Mouse (Mus musculus): Measurements from ENCODE around the gene Taco1. TPM values are rescaled to one million over a fixed set of nuclear protein-coding genes. Genes with fewer than 3 reads are reported as not detected.

The Taco1 gene
- total RNA-seq, 2 experiments from 2014 or later = 32.3 to 33.3 TPM

- no peak for DNase-seq (ENCODE audit: low spot score in 2 of 2)
Observed at GRCm38 (mm10) chr11:106060549-106060948, 5.3 kb upstream of the Taco1 start.

DNA sequence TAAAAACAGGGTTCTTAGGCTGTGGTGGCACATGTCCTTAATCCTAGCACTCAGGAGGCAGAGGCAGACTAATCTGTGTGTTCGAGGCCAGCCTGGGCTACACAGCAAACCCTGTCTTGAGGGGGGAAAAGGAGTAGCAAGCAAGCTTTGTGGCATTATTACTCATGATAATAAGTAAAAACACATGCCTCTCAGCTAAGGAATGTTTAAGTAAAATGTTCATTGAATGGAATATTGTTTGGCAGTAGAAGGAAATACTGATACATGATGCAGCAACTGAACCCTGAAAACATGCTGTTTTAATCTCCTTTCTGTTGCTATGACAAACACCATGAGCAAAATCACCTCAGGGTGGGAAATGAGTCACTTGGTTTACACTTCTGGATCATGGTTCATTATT lies 4.5 kb upstream of the Taco1 start:
- DNase-seq (ENCODE audit: low spot score in 2 of 2) = no peak

GRCm38 (mm10) chr11:106063756-106064155 lies 2.1 kb upstream of the Taco1 start:
- no peak for DNase-seq (ENCODE audit: low spot score in 2 of 2)

GRCm38 (mm10) chr11:106065073-106065922 lies 563 bp upstream of the Taco1 start:
- no peak for DNase-seq (ENCODE audit: low spot score in 2 of 2)

- DNase-seq (ENCODE audit: low spot score in 2 of 2) = peak; percentile 41 to 60
Observed at GRCm38 (mm10) chr11:106066616-106067015, 755 bp downstream of the Taco1 start.

DNA sequence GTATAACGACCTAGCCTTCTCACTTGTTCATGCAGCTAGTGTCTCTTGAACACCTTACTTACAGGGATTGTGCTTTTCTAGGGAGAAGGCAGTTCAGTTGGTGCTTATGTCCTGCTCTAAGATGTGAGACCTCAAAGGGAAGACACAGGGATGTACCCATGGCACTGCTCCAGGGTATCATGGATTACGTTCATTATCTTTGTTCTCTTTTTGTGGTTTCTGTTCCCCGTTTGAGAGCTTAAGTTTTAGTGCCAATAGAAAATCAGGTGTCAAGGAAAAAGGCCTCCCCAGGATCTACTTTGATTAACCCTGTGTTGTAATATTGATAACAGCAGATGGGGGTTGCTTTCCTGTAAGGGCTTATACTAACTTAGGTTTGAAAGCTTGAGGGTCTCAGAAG lies 7.9 kb downstream of the Taco1 start:
- no peak for DNase-seq (ENCODE audit: low spot score in 2 of 2)

DNA sequence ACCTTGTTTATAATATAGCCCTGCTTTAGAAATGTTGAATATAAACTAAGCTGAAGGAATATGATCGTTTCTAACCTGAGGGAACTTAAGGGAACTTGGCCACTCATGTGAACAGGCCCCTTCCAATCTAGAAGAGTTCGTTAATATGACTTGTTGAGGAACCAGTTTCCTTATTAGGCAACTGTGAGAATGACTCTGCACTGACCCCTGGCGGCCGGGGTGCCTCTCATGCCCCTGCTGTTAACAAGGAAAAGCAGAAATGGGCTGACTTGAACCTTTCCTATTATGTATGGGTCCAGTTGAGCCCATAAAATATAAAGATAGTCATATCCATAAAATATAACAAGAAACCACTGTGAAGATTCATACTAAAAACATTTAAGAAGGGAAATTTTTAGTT lies 10.5 kb downstream of the Taco1 start:
- DNase-seq (ENCODE audit: low spot score in 2 of 2) = peak; percentile 70 to 74

DNA sequence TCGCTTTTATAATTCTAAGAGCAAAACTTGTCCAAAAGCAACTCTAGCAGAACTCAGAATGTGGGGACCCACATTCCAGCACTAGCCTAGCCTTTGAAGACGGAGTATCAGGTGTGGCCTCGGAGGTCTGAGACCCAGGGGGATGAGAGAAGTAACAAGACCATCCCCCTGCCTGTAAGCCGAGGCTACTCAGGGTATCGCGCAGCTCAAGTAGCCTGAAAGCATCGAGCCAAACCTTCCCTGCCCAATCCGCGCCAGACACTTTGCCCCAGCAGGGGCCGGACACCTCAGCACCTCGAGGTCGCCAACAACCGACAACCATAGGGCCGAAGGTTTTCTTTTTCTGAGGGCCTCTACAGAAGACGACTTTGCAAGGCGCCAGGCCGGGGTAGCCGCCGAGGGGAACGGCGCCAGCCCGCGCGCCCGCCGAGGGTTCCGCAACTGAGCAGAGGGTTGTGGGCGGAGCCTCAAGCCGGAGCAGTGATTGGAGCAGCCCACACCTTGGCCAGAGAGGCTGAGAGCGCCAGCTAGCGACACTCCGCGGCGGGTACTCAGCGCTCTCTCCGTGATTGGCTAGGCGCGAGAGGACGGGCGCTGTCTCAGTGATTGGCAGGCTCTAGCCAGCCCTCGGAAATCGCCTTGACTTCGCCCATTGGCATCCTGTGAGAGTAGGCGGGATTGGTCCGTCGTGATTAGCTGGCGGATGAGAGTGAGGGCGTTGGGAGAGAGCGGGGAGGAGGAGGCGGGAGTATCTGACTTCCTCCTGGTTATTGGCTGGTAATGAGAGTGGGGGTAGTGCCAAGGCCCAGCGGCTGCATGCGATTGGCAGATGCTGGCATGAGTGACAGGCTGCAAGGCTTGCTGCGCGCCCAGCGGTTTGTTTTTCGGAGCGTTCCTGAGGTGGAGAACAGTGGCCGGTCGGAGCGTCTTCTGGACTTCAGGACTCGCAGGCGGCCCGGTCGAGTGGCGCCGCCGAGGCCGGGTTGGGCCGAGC lies 18.1 kb downstream of the Taco1 start, which contains the start of gene Map3k3:
Gene Map3k3 (plus strand): TSS at position 906 of the 994 bp plus-strand sequence.
- DNase-seq (ENCODE audit: low spot score in 2 of 2) = peak; percentile 94 to 96

DNA sequence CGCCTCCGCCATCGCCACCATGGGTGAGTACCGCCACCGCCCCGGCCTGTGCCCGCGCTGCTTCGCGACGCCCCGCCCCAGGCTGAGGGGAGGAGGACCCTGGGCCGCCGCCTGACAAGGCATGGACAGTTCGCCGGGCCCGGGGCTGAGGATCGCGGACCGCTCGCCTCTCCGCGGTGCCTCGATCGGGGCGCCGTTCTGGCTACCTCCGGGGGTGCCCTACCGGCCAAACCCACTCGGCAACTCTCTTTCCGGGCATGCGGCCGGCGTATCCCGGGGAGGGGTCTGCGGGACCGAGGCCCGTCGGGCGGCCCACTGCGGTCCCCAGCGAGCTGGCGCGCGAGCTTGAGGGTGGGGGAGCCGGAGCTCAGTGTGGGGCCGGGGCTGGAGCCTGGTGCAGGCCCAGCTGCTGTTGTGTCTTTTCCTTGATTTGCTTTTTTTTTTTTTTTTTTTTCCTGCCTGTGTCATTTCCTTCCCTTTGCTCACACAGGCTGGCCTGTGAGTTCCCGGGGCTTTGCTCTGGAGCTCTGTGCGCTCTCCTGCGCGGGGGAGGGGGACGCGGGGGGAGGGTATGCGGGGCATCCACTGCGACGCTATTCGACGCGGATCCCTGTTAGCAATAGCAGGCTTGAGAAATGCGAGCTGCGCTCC lies 19.2 kb downstream of the Taco1 start:
- DNase-seq (ENCODE audit: low spot score in 2 of 2) = peak; percentile 82

DNA sequence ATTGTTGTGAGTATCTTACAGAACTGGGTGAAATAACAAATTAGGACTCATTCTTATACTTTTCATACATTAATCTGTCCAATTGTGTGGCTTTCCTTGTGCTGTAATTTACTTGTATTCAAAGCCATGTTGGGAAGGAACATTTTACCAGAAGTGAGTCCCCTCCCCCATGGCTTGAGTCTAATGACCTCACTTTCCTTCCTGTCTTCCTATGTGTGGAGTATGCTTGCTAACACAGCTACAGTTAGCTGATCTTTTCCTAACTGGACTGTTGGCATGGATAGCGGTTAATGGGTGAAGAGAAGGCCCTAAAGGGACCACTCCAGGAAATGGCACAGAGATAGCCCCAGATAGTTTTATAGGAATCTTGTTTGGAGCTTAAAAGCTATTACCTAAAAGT lies 32.4 kb downstream of the Taco1 start:
- no peak for DNase-seq (ENCODE audit: low spot score in 2 of 2)

- DNase-seq (ENCODE audit: low spot score in 2 of 2) = no peak
Observed at GRCm38 (mm10) chr11:106102866-106103265, 37.0 kb downstream of the Taco1 start.

DNA sequence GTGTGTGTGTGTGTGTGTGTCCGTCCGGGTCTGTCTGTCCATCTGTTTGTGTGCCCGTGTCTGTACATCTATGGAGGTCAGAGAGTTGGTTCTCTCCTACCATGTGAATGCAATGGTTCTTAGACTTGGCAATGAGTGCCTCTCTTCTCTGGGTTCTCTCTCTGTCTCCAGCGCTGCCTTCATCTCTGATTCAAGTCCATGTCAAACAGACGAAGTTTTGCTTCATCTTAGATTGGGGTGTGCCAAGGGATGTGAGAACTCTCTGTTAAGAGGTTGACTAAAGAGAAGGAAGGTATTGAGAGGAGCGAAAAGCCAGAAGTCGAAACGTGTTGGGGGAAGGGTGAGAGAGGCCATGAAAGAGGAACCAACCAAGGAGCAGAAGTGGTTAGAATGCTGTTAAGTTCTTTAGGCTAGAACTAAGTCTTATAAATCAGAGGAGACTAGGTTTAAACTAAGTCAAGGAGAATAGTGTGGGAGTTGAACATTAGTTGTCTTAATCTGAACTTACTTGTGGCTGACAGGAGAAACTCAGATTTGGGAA lies 40.3 kb downstream of the Taco1 start:
- no peak for DNase-seq (ENCODE audit: low spot score in 2 of 2)

- no peak for DNase-seq (ENCODE audit: low spot score in 2 of 2)
Observed at GRCm38 (mm10) chr11:106111688-106112087, 45.8 kb downstream of the Taco1 start.

DNA sequence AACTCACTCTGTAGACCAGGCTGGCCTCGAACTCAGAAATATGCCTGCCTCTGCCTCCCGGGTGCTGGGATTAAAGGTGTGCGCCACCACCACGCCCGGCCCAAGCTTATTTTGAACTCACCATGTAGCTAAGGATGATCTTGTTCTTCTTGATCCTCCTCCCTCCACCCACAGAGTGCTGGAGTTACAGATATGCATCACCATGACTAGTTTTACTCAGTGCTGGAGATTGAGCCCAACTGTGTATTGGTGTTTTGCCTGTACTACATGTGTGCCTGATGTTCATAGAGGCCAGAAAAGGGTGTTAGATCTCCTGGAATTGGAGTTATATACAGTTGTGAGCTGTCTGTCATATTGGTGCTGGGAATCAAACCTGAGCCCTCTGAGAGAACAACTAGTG lies 56.4 kb downstream of the Taco1 start:
- DNase-seq (ENCODE audit: low spot score in 2 of 2) = no peak

DNA sequence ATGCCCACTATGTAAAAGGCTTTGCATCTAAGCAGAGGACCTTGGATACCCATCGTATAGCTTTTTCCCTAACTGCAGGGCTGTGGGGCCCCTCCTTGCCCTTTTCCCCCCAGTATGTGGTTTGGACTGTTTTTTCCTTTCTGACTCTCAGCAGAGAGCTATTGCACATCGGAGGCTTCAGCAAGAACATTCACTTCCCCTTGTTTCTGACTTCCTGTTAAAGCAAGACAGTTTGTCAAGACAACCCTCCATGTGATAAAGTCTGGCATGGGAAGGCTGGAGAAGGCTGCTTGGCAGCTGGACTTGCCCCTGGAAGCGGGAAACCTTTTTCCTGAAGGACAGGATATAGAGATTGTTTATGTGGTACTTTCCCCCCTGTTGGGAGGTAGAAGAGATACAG lies 56.9 kb downstream of the Taco1 start:
- DNase-seq (ENCODE audit: low spot score in 2 of 2) = no peak

Other genes with a start within 250 kb of the Taco1 start
- gene Cyb561, start 112.7 kb upstream of the Taco1 start, total RNA-seq (2021) = 100 to 1,000 TPM; 168 to 204 TPM
- gene Ace, start 98.1 kb upstream of the Taco1 start, total RNA-seq (2021) = 10 to 100 TPM; 11.0 to 16.0 TPM
- not detected for gene Ace3, start 71.4 kb upstream of the Taco1 start, total RNA-seq (2021)
- gene Kcnh6, start 57.9 kb upstream of the Taco1 start, total RNA-seq (2021) = under 1 TPM in 1 of 2 experiments, not detected in 1; 0.29 TPM
- 10 to 100 TPM; 44.5 to 47.6 TPM for gene Dcaf7, start 29.2 kb upstream of the Taco1 start, total RNA-seq (2021)
- 10 to 100 TPM; 34.3 to 37.3 TPM for gene Map3k3, start 18.6 kb downstream of the Taco1 start, total RNA-seq (2021)
- not detected for gene Gm10840, start 94.8 kb downstream of the Taco1 start, total RNA-seq (2021)
- gene Limd2, start 94.8 kb downstream of the Taco1 start, total RNA-seq (2021) = 10 to 100 TPM in 1 of 2 experiments, 1 to 10 TPM in 1; 9.5 to 11.7 TPM
- 10 to 100 TPM; 11.6 to 13.1 TPM for gene Strada, start 136.1 kb downstream of the Taco1 start, total RNA-seq (2021)
- 100 to 1,000 TPM; 106 to 118 TPM for gene Ccdc47, start 150.3 kb downstream of the Taco1 start, total RNA-seq (2021)
- 10 to 100 TPM; 42.1 to 55.2 TPM for gene Ddx42, start 150.9 kb downstream of the Taco1 start, total RNA-seq (2021)
- gene Ftsj3, start 190.0 kb downstream of the Taco1 start, total RNA-seq (2021) = 10 to 100 TPM; 53.6 to 55.8 TPM
- 100 to 1,000 TPM; 157 to 159 TPM for gene Psmc5, start 190.1 kb downstream of the Taco1 start, total RNA-seq (2021)
- gene Smarcd2, start 206.9 kb downstream of the Taco1 start, total RNA-seq (2021) = 10 to 100 TPM; 47.4 to 63.7 TPM
- gene Tcam1, start 210.6 kb downstream of the Taco1 start, total RNA-seq (2021) = under 1 TPM; 0.10 to 0.13 TPM
- gene Gh, start 235.8 kb downstream of the Taco1 start, total RNA-seq (2021) = not detected
- gene Cd79b, start 248.7 kb downstream of the Taco1 start, total RNA-seq (2021) = under 1 TPM; 0.86 to 0.93 TPM